Mouse (Mus musculus): Measurements from ENCODE around the gene Pacs1. TPM values are rescaled to one million over a fixed set of nuclear protein-coding genes. Genes with fewer than 3 reads are reported as not detected.

The Pacs1 gene
- polyA plus RNA-seq, 1 experiment from 2014 or later = 21.4 TPM

- Histone ChIP-seq H3K4me2 (no peak overlapping the region), H3K27me3 (no peaks in the 10 kb centered on the region), H3K4me3 (no peak overlapping the region), H3K27ac (no peak overlapping the region), H3K36me3 (no peaks in the 10 kb centered on the region), H3K9ac (no peak overlapping the region), H3K9me3 (no peaks in the 10 kb centered on the region), H3K4me1 (no peaks in the 10 kb centered on the region)
- WGBS = 53% methylated on average over 7 of the region's 7 CpGs
- no peak for ATAC-seq (ENCODE audit: borderline replicate concordance, extremely low read depth, low FRiP score, low TSS enrichment)
These were observed 77.4 kb downstream of the Pacs1 start for GRCm38 (mm10) chr19:5195417-5196035.

- H3K9me3 ChIP-seq = no peaks in the 10 kb centered on the region
- ATAC-seq (ENCODE audit: borderline replicate concordance, extremely low read depth, low FRiP score, low TSS enrichment) = no peak
- no peak overlapping the region for H3K27ac ChIP-seq
- H3K27me3 ChIP-seq = no peaks in the 10 kb centered on the region
- H3K4me1 ChIP-seq = no peaks in the 10 kb centered on the region
- H3K4me2 ChIP-seq = no peak overlapping the region
- H3K4me3 ChIP-seq = no peak overlapping the region
- no peak overlapping the region for H3K9ac ChIP-seq
- no peaks in the 10 kb centered on the region for H3K36me3 ChIP-seq
These were observed 80.5 kb downstream of the Pacs1 start for GRCm38 (mm10) chr19:5192397-5192796.

DNA sequence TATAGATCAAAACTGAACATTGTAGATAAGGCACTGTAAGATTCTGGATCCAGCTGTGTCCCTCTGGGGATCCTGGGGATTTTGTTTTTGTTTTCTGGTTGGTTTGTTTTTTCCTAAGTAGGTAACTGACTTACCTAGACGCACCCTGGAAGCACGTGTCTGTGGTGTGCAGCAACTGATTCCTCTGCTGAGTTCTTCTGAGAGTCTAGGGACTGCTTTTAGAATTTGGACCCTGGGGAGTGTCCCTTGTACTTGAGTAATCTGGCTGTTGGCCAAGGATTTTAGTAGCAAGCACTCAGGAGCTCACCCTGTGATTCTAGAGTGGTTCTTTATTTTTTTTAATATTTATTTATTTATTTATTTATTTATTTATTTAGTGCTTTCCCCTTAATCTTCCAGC, 85.5 kb downstream of the Pacs1 start:
- Histone ChIP-seq H3K4me3 (no peak overlapping the region), H3K4me1 (no peaks in the 10 kb centered on the region), H3K4me2 (no peak overlapping the region), H3K36me3 (no peaks in the 10 kb centered on the region), H3K9ac (no peak overlapping the region), H3K27ac (no peak overlapping the region), H3K9me3 (no peaks in the 10 kb centered on the region; the same call in 1 of the 2 replicates), H3K27me3 (no peaks in the 10 kb centered on the region)
- ATAC-seq (ENCODE audit: borderline replicate concordance, extremely low read depth, low FRiP score, low TSS enrichment) = no peak
- WGBS = 91% methylated on average over 2 of the region's 2 CpGs

DNA sequence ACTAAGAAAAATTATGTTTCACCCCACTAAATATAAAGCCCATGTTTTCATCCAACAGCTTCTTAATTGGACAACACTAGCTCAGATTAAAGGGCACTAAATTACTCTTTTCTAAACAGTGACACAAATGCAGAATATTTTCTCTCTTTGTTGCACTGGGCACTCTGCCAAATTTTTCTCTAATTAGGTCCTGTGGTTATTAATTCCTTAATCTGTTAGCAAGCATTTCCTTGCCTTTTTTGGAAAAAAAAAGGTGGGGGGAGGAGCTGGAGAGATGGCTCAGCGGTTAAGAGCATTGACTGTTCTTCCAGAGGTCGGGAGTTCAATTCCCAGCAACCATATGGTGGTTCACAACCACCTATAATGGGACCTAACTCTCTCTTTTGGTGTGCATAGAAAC, 91.0 kb downstream of the Pacs1 start:
- no peak overlapping the region for H3K27ac ChIP-seq
- H3K36me3 ChIP-seq = no peaks in the 10 kb centered on the region
- no peak overlapping the region for H3K4me2 ChIP-seq
- no peaks in the 10 kb centered on the region; the same call in 1 of the 2 replicates for H3K9me3 ChIP-seq
- H3K9ac ChIP-seq = no peak overlapping the region
- H3K27me3 ChIP-seq = no peaks in the 10 kb centered on the region
- no peak for ATAC-seq (ENCODE audit: borderline replicate concordance, extremely low read depth, low FRiP score, low TSS enrichment)
- no peaks in the 10 kb centered on the region for H3K4me1 ChIP-seq
- 61% methylated on average over 2 of the region's 2 CpGs for WGBS
- H3K4me3 ChIP-seq = no peak overlapping the region

GRCm38 (mm10) chr19:5178631-5179030, 94.3 kb downstream of the Pacs1 start:
- Histone ChIP-seq H3K27me3 (no peaks in the 10 kb centered on the region), H3K9ac (no peak overlapping the region), H3K4me2 (no peak overlapping the region), H3K36me3 (no peaks in the 10 kb centered on the region), H3K9me3 (no peaks in the 10 kb centered on the region), H3K4me3 (no peak overlapping the region), H3K4me1 (no peaks in the 10 kb centered on the region), H3K27ac (no peak overlapping the region)
- WGBS = 79% methylated on average over 5 of the region's 5 CpGs
- no peak for ATAC-seq (ENCODE audit: borderline replicate concordance, extremely low read depth, low FRiP score, low TSS enrichment)

- Histone ChIP-seq H3K27me3 (no peaks in the 10 kb centered on the region), H3K27ac (no peak overlapping the region), H3K9me3 (no peaks in the 10 kb centered on the region), H3K9ac (no peak overlapping the region), H3K4me1 (no peaks in the 10 kb centered on the region), H3K4me2 (no peak overlapping the region), H3K36me3 (0 out of 2 replicates have a peak, but pooled peaks cover 4% of the 10 kb centered on the region), H3K4me3 (no peak overlapping the region)
- no peak for ATAC-seq (ENCODE audit: borderline replicate concordance, extremely low read depth, low FRiP score, low TSS enrichment)
- 48% methylated on average over 1 of the region's 1 CpGs for WGBS
These were observed 102.5 kb downstream of the Pacs1 start for GRCm38 (mm10) chr19:5170430-5170829.

DNA sequence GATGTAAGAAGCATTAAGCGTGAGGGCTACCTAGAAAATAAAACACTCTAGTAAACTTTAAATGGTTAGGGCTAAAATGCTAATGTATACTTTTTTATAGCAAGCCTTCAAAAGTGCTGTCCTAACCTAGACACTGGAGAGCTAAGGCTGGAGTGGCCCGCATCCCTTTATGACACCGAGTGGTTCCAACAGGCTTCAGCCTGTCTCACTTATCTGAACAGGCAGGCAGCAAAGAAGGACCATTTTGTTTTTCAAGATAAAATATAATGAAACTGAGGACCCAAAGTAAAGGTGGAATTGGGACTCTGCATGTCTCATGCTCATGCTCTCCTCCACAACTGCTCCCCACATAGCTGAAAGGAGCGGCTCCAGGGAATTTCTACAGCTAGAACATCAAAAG, 105.4 kb downstream of the Pacs1 start:
- no peaks in the 10 kb centered on the region for H3K9me3 ChIP-seq
- no peaks in the 10 kb centered on the region for H3K27me3 ChIP-seq
- no peak overlapping the region for H3K4me2 ChIP-seq
- no peak overlapping the region for H3K9ac ChIP-seq
- H3K36me3 ChIP-seq = 0 out of 2 replicates have a peak, but pooled peaks cover 4% of the 10 kb centered on the region
- no peak overlapping the region for H3K4me3 ChIP-seq
- ATAC-seq (ENCODE audit: borderline replicate concordance, extremely low read depth, low FRiP score, low TSS enrichment) = no peak
- 85% methylated on average over 4 of the region's 4 CpGs for WGBS
- H3K4me1 ChIP-seq = no peaks in the 10 kb centered on the region
- no peak overlapping the region for H3K27ac ChIP-seq

GRCm38 (mm10) chr19:5164380-5164779, 108.5 kb downstream of the Pacs1 start:
- H3K27ac ChIP-seq = no peak overlapping the region
- WGBS = 65% methylated on average over 2 of the region's 2 CpGs
- H3K4me1 ChIP-seq = no peaks in the 10 kb centered on the region
- ATAC-seq (ENCODE audit: borderline replicate concordance, extremely low read depth, low FRiP score, low TSS enrichment) = no peak
- H3K9ac ChIP-seq = no peak overlapping the region
- 0 out of 2 replicates have a peak, but pooled peaks cover 4% of the 10 kb centered on the region for H3K36me3 ChIP-seq
- H3K4me3 ChIP-seq = no peak overlapping the region
- no peak overlapping the region for H3K4me2 ChIP-seq
- no peaks in the 10 kb centered on the region for H3K9me3 ChIP-seq
- H3K27me3 ChIP-seq = no peaks in the 10 kb centered on the region

GRCm38 (mm10) chr19:5161913-5162312, 111.0 kb downstream of the Pacs1 start:
- Histone ChIP-seq H3K36me3 (0 out of 2 replicates have a peak, but pooled peaks cover 4% of the 10 kb centered on the region), H3K9me3 (no peaks in the 10 kb centered on the region), H3K27ac (no peak overlapping the region), H3K4me1 (no peaks in the 10 kb centered on the region), H3K27me3 (no peaks in the 10 kb centered on the region), H3K4me3 (no peak overlapping the region), H3K4me2 (no peak overlapping the region), H3K9ac (no peak overlapping the region)
- WGBS = 81% methylated on average over 3 of the region's 3 CpGs
- no peak for ATAC-seq (ENCODE audit: borderline replicate concordance, extremely low read depth, low FRiP score, low TSS enrichment)

GRCm38 (mm10) chr19:5152261-5152660, 120.7 kb downstream of the Pacs1 start:
- 84% methylated on average over 6 of the region's 6 CpGs for WGBS
- Histone ChIP-seq H3K27ac (no peak overlapping the region), H3K4me3 (no peak overlapping the region), H3K4me2 (no peak overlapping the region), H3K9me3 (no peaks in the 10 kb centered on the region), H3K36me3 (no peaks in the 10 kb centered on the region), H3K27me3 (no peaks in the 10 kb centered on the region), H3K9ac (no peak overlapping the region), H3K4me1 (no peaks in the 10 kb centered on the region)
- ATAC-seq (ENCODE audit: borderline replicate concordance, extremely low read depth, low FRiP score, low TSS enrichment) = no peak

- ATAC-seq (ENCODE audit: borderline replicate concordance, extremely low read depth, low FRiP score, low TSS enrichment) = no peak
- H3K9me3 ChIP-seq = no peaks in the 10 kb centered on the region
- H3K4me3 ChIP-seq = no peak overlapping the region
- WGBS = 87% methylated on average over 5 of the region's 5 CpGs
- no peaks in the 10 kb centered on the region for H3K27me3 ChIP-seq
- H3K27ac ChIP-seq = no peak overlapping the region
- no peak overlapping the region for H3K9ac ChIP-seq
- no peaks in the 10 kb centered on the region for H3K36me3 ChIP-seq
- no peaks in the 10 kb centered on the region for H3K4me1 ChIP-seq
- no peak overlapping the region for H3K4me2 ChIP-seq
These were observed 121.2 kb downstream of the Pacs1 start for GRCm38 (mm10) chr19:5151741-5152140.

GRCm38 (mm10) chr19:5151331-5151730, 121.6 kb downstream of the Pacs1 start:
- Histone ChIP-seq H3K4me3 (no peak overlapping the region), H3K9ac (no peak overlapping the region), H3K27me3 (no peaks in the 10 kb centered on the region), H3K4me2 (no peak overlapping the region), H3K4me1 (no peaks in the 10 kb centered on the region), H3K27ac (no peak overlapping the region), H3K9me3 (no peaks in the 10 kb centered on the region), H3K36me3 (no peaks in the 10 kb centered on the region)
- no peak for ATAC-seq (ENCODE audit: borderline replicate concordance, extremely low read depth, low FRiP score, low TSS enrichment)
- WGBS = 36% methylated on average over 3 of the region's 3 CpGs

DNA sequence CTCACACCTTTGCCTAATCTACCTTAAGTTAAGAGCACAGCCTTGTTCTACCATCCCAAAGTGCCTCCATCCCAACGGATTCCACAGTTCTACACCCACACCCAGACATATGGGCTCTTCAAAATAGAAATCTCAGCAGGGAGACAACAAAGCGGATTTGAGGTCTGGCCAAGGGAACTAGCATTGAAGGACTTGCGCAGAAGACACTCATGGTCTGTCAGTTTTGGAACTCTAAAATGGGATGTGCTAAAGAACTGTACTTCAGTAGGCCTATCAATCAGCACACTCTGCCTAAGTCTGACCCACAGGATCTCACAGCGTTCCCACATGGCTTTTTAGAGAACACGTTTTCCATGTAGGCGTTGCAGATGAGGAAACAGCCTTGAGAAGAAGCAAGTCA, 122.6 kb downstream of the Pacs1 start:
- no peak overlapping the region for H3K9ac ChIP-seq
- 91% methylated on average over 6 of the region's 6 CpGs for WGBS

More for the DNA sequence above, 122.6 kb downstream of the Pacs1 start:
- Histone ChIP-seq H3K36me3 (0 out of 2 replicates have a peak, but pooled peaks cover 4% of the 10 kb centered on the region), H3K4me2 (no peak overlapping the region), H3K27ac (no peak overlapping the region), H3K4me1 (no peaks in the 10 kb centered on the region), H3K4me3 (no peak overlapping the region), H3K27me3 (no peaks in the 10 kb centered on the region), H3K9me3 (no peaks in the 10 kb centered on the region)
- no peak for ATAC-seq (ENCODE audit: borderline replicate concordance, extremely low read depth, low FRiP score, low TSS enrichment)
